Mouse (Mus musculus): Measurements from ENCODE around the gene Ly6g6d. TPM values are rescaled to one million over a fixed set of nuclear protein-coding genes. Genes with fewer than 3 reads are reported as not detected.

The Ly6g6d gene
- total and polyA plus RNA-seq, 2 experiments, result 0.67 TPM; not detected in 1

GRCm38 (mm10) chr17:35080248-35080647 is 2.4 kb upstream of the Ly6g6d start:
- no peaks in the 10 kb centered on the region for H3K79me2 ChIP-seq (ENCODE audit: control insufficient read depth, insufficient read depth, low read length)
- H3K4me1 ChIP-seq (ENCODE audit: control insufficient read depth, insufficient read depth, low read length), result 0 out of 2 replicates have a peak, but pooled peaks cover 2% of the 10 kb centered on the region
- no peak for TF ChIP-seq POLR2A (IDR thresholded peaks at IDR 0.05; ENCODE audit: extremely low read depth, insufficient read depth, low read length)
- no peak for TF ChIP-seq CTCF (IDR thresholded peaks at IDR 0.05; ENCODE audit: low read depth, low read length)
- H3K4me3 ChIP-seq (ENCODE audit: insufficient read depth, low read depth, low read length), result no peak overlapping the region
- WGBS, result 63% methylated on average over 6 of the region's 6 CpGs
- H3K27me3 ChIP-seq (ENCODE audit: control insufficient read depth, insufficient read depth, low read length), result no peaks in the 10 kb centered on the region
- no peak overlapping the region for H3K27ac ChIP-seq (replicated peaks; ENCODE audit: insufficient read depth, low read depth, low read length)
- DNase-seq (ENCODE audit: extremely low read depth, low read depth, low spot score), result no peak
- no peaks in the 10 kb centered on the region for H3K36me3 ChIP-seq (ENCODE audit: control insufficient read depth, insufficient read depth, low read length)
- no peak overlapping the region for H3K9ac ChIP-seq (ENCODE audit: low read depth, low read length)

- Histone ChIP-seq H3K9ac (ENCODE audit: low read depth, low read length) (no peak overlapping the region), H3K27ac (replicated peaks; ENCODE audit: insufficient read depth, low read depth, low read length) (no peak overlapping the region), H3K4me1 (ENCODE audit: control insufficient read depth, insufficient read depth, low read length) (0 out of 2 replicates have a peak, but pooled peaks cover 2% of the 10 kb centered on the region), H3K4me3 (ENCODE audit: insufficient read depth, low read depth, low read length) (no peak overlapping the region), H3K79me2 (ENCODE audit: control insufficient read depth, insufficient read depth, low read length) (no peaks in the 10 kb centered on the region), H3K36me3 (ENCODE audit: control insufficient read depth, insufficient read depth, low read length) (no peaks in the 10 kb centered on the region), H3K27me3 (ENCODE audit: control insufficient read depth, insufficient read depth, low read length) (no peaks in the 10 kb centered on the region)
- TF ChIP-seq POLR2A (IDR thresholded peaks at IDR 0.05; ENCODE audit: extremely low read depth, insufficient read depth, low read length) (no peak), CTCF (IDR thresholded peaks at IDR 0.05; ENCODE audit: low read depth, low read length) (peak; percentile 17; the same call in 1 of the 2 replicates)
- 45% methylated on average over 9 of the region's 9 CpGs for WGBS
- no peak for DNase-seq (ENCODE audit: extremely low read depth, low read depth, low spot score)
Observed at GRCm38 (mm10) chr17:35079778-35080177, 1.9 kb upstream of the Ly6g6d start.

GRCm38 (mm10) chr17:35077285-35077684 is 580 bp downstream of the Ly6g6d start:
- DNase-seq (ENCODE audit: extremely low read depth, low read depth, low spot score), result no peak
- Histone ChIP-seq H3K36me3 (ENCODE audit: control insufficient read depth, insufficient read depth, low read length) (no peaks in the 10 kb centered on the region), H3K79me2 (ENCODE audit: control insufficient read depth, insufficient read depth, low read length) (no peaks in the 10 kb centered on the region), H3K27me3 (ENCODE audit: control insufficient read depth, insufficient read depth, low read length) (no peaks in the 10 kb centered on the region), H3K4me1 (ENCODE audit: control insufficient read depth, insufficient read depth, low read length) (0 out of 2 replicates have a peak, but pooled peaks cover 2% of the 10 kb centered on the region), H3K9ac (ENCODE audit: low read depth, low read length) (peak overlapping the region; percentile 46), H3K27ac (replicated peaks; ENCODE audit: insufficient read depth, low read depth, low read length) (peak overlapping the region; percentile 4; the same call in 1 of the 2 replicates), H3K4me3 (ENCODE audit: insufficient read depth, low read depth, low read length) (no peak overlapping the region; the same call in 1 of the 2 replicates)
- TF ChIP-seq CTCF (IDR thresholded peaks at IDR 0.05; ENCODE audit: low read depth, low read length) (no peak), POLR2A (IDR thresholded peaks at IDR 0.05; ENCODE audit: extremely low read depth, insufficient read depth, low read length) (no peak)
- 53% methylated on average over 2 of the region's 2 CpGs for WGBS

GRCm38 (mm10) chr17:35076507-35077176 is 1.2 kb downstream of the Ly6g6d start, which contains the start of gene Ly6g6e:
Ly6g6e (plus strand) TSS chr17:35076902.
- TF ChIP-seq CTCF (IDR thresholded peaks at IDR 0.05; ENCODE audit: low read depth, low read length) (no peak), POLR2A (IDR thresholded peaks at IDR 0.05; ENCODE audit: extremely low read depth, insufficient read depth, low read length) (no peak)
- Histone ChIP-seq H3K4me3 (ENCODE audit: insufficient read depth, low read depth, low read length) (peak within 1 kb of the TSS; percentile 59), H3K27me3 (ENCODE audit: control insufficient read depth, insufficient read depth, low read length) (no peaks in the 10 kb centered on the region), H3K79me2 (ENCODE audit: control insufficient read depth, insufficient read depth, low read length) (no peaks in the 10 kb centered on the region), H3K36me3 (ENCODE audit: control insufficient read depth, insufficient read depth, low read length) (no peaks in the 10 kb centered on the region), H3K27ac (replicated peaks; ENCODE audit: insufficient read depth, low read depth, low read length) (peak within 1 kb of the TSS; percentile 29; the same call in 1 of the 2 replicates), H3K4me1 (ENCODE audit: control insufficient read depth, insufficient read depth, low read length) (0 out of 2 replicates have a peak, but pooled peaks cover 2% of the 10 kb centered on the region), H3K9ac (ENCODE audit: low read depth, low read length) (peak within 1 kb of the TSS; percentile 46)
- WGBS, result 57% methylated on average over 10 of the region's 10 CpGs
- DNase-seq (ENCODE audit: extremely low read depth, low read depth, low spot score), result no peak

- no peaks in the 10 kb centered on the region for H3K4me1 ChIP-seq (ENCODE audit: control insufficient read depth, insufficient read depth, low read length)
- no peaks in the 10 kb centered on the region for H3K27me3 ChIP-seq (ENCODE audit: control insufficient read depth, insufficient read depth, low read length)
- TF ChIP-seq POLR2A (IDR thresholded peaks at IDR 0.05; ENCODE audit: extremely low read depth, insufficient read depth, low read length) (no peak), CTCF (IDR thresholded peaks at IDR 0.05; ENCODE audit: low read depth, low read length) (no peak)
- DNase-seq (ENCODE audit: extremely low read depth, low read depth, low spot score), result no peak
- no peak overlapping the region for H3K9ac ChIP-seq (ENCODE audit: low read depth, low read length)
- no peak overlapping the region for H3K27ac ChIP-seq (replicated peaks; ENCODE audit: insufficient read depth, low read depth, low read length)
- H3K79me2 ChIP-seq (ENCODE audit: control insufficient read depth, insufficient read depth, low read length), result no peaks in the 10 kb centered on the region
- WGBS, result 83% methylated on average over 17 of the region's 17 CpGs
- H3K36me3 ChIP-seq (ENCODE audit: control insufficient read depth, insufficient read depth, low read length), result no peaks in the 10 kb centered on the region
- no peak overlapping the region for H3K4me3 ChIP-seq (ENCODE audit: insufficient read depth, low read depth, low read length)
Observed at GRCm38 (mm10) chr17:35074097-35074496, 3.8 kb downstream of the Ly6g6d start.

GRCm38 (mm10) chr17:35071454-35071853 is 6.4 kb downstream of the Ly6g6d start:
- Histone ChIP-seq H3K4me3 (ENCODE audit: insufficient read depth, low read depth, low read length) (no peak overlapping the region), H3K9ac (ENCODE audit: low read depth, low read length) (no peak overlapping the region), H3K27me3 (ENCODE audit: control insufficient read depth, insufficient read depth, low read length) (no peaks in the 10 kb centered on the region), H3K79me2 (ENCODE audit: control insufficient read depth, insufficient read depth, low read length) (no peaks in the 10 kb centered on the region), H3K4me1 (ENCODE audit: control insufficient read depth, insufficient read depth, low read length) (no peaks in the 10 kb centered on the region), H3K36me3 (ENCODE audit: control insufficient read depth, insufficient read depth, low read length) (no peaks in the 10 kb centered on the region), H3K27ac (replicated peaks; ENCODE audit: insufficient read depth, low read depth, low read length) (no peak overlapping the region)
- 77% methylated on average over 9 of the region's 9 CpGs for WGBS
- DNase-seq (ENCODE audit: extremely low read depth, low read depth, low spot score), result no peak
- TF ChIP-seq CTCF (IDR thresholded peaks at IDR 0.05; ENCODE audit: low read depth, low read length), result no peak
- TF ChIP-seq POLR2A (IDR thresholded peaks at IDR 0.05; ENCODE audit: extremely low read depth, insufficient read depth, low read length), result no peak
